Mouse (Mus musculus) midbrain, embryonic 10.5 days (tissue): Measurements from ENCODE around the gene Igf2bp1. TPM values are rescaled to one million over a fixed set of nuclear protein-coding genes. Genes with fewer than 3 reads are reported as not detected.

Experiments used
- DNase-seq: peaks from one replicate; pipeline ENCODE4 v3.0.0-alpha.2; 2017; ENCODE audit warnings: low spot score
- H3K27ac ChIP-seq: fragments of 300-500 bp; sonication (generic); replicated peaks from 2 replicates; pipeline ENCODE4 v1.5.1; 2016; ENCODE audit warnings: mild to moderate bottlenecking
- H3K27me3 ChIP-seq: fragments of 300-500 bp; sonication (generic); 2 replicates; pipeline ENCODE4 v1.6.1; 2016; ENCODE audit warnings: low read depth, mild to moderate bottlenecking; ENCODE audit not compliant: poor library complexity, severe bottlenecking
- H3K36me3 ChIP-seq: fragments of 300-500 bp; sonication (generic); 2 replicates; pipeline ENCODE4 v1.6.1; 2016; ENCODE audit warnings: mild to moderate bottlenecking, moderate library complexity
- H3K4me1 ChIP-seq: fragments of 300-500 bp; sonication (generic); 2 replicates; pipeline ENCODE4 v1.6.1; 2016
- H3K4me3 ChIP-seq: fragments of 300-500 bp; sonication (generic); 2 replicates; pipeline ENCODE4 v1.5.1; 2016; ENCODE audit warnings: mild to moderate bottlenecking, moderate library complexity
- H3K9me3 ChIP-seq: fragments of 300-500 bp; sonication (generic); replicated peaks from 2 replicates; pipeline ENCODE4 v1.6.1; 2016; ENCODE audit warnings: mild to moderate bottlenecking
- WGBS: fragments of 180-500 bp; shearing (Covaris S2); methylation state at CpG from one replicate; pipeline ENCODE4 v1.1.7; 2016; 5-methylcytosine and 5-hydroxymethylcytosine counted together
- microRNA-seq: library from miRNA; unstranded; fragments of <30 nt; microRNA quantifications from one replicate; pipeline ENCODE4, GENCODE M21; 2017
- polyA plus RNA-seq: library from polyadenylated mRNA; unstranded; fragments of >200 nt; fragmentation: Nextera tagmentation; extraction: Ambion mirVana; gene quantifications from 2 replicates; pipeline ENCODE4 v1.2.1, GENCODE M21; 2016

Igf2bp1 gene
- polyA plus RNA-seq, 1 experiment from 2014 or later, result 190 TPM

DNA sequence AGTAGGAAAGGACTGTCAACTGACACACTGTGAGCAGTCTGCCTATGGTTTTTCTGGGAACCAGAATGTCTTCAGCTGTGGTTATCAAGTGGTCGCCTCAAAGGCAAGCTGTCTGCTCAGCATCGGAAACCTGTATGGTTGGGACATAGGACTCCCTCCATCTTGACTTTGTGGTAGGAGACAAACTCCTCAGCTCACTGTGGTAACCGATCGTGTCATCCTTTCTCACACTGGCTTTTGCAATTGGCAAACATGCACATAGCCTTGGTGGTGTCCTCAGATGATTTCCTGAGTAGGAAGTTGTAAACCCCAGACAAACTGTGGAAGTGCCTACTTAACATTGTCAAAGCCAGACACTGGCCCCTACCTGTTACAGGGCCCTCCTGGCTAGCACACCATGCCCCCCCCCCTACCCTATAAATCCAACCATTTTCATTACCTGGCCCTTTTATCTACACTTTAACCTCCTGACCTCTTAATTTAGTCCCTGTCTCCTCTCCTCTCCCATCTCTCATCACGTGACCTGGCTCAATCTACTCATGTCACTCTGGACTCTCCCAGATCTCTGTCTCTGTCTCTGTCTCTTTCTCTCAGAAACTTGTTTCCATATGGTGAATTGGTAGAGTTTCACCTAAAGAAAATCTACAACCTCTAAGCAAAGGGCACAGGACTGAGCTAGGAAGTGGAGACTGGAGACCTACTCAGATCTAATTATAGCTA is 97.8 kb downstream of the Igf2bp1 start:
- Histone ChIP-seq H3K27ac (no peak overlapping the region), H3K4me3 (no peak overlapping the region), H3K4me1 (no peaks in the 10 kb centered on the region), H3K36me3 (no peaks in the 10 kb centered on the region), H3K27me3 (peaks cover 39% of the 10 kb centered on the region), H3K9me3 (no peaks in the 10 kb centered on the region)
- no peak for DNase-seq
- WGBS, result 90% methylated on average over 5 of the region's 5 CpGs

Small RNA genes lying within 50 kb of the gene (microRNA-seq; reads per million reads assigned to microRNA genes)
- 3.9 reads per million, percentile 8 among the genes with 10 or more reads in this experiment for gene Mir3063

Other genes with a start within 250 kb of the Igf2bp1 start
- gene Phospho1, start 181.4 kb downstream of the Igf2bp1 start, polyA plus RNA-seq, result 0.30 TPM in 1 of 2 replicates, not detected in the other
- 4.4 and 6.1 TPM in 2 replicates for gene Gngt2, start 168.7 kb downstream of the Igf2bp1 start, polyA plus RNA-seq
- gene Abi3, start 163.5 kb downstream of the Igf2bp1 start, polyA plus RNA-seq, result 3.5 and 3.6 TPM in 2 replicates
- gene B4galnt2, start 91.0 kb downstream of the Igf2bp1 start, polyA plus RNA-seq, result 0.11 and 0.14 TPM in 2 replicates
- not detected in 2 replicates for gene Gip, start 18.6 kb upstream of the Igf2bp1 start, polyA plus RNA-seq
- gene Snf8, start 28.9 kb upstream of the Igf2bp1 start, polyA plus RNA-seq, result 106 and 110 TPM in 2 replicates
- 25.0 and 27.0 TPM in 2 replicates for gene Ube2z, start 59.4 kb upstream of the Igf2bp1 start, polyA plus RNA-seq
- gene Atp5g1, start 69.7 kb upstream of the Igf2bp1 start, polyA plus RNA-seq, result 534 and 550 TPM in 2 replicates
- not detected in 2 replicates for gene Calcoco2, start 106.0 kb upstream of the Igf2bp1 start, polyA plus RNA-seq
- not detected in 2 replicates for gene Ttll6, start 127.8 kb upstream of the Igf2bp1 start, polyA plus RNA-seq
- gene Hoxb13, start 188.4 kb upstream of the Igf2bp1 start, polyA plus RNA-seq, result not detected in 2 replicates